Mouse (Mus musculus): ENCODE measurements around the gene Hoxa6. TPM values are rescaled to one million over a fixed set of nuclear protein-coding genes. Genes with fewer than 3 reads are reported as not detected.

Hoxa6 gene
- polyA plus RNA-seq, 1 experiment from 2014 or later = not detected

DNA sequence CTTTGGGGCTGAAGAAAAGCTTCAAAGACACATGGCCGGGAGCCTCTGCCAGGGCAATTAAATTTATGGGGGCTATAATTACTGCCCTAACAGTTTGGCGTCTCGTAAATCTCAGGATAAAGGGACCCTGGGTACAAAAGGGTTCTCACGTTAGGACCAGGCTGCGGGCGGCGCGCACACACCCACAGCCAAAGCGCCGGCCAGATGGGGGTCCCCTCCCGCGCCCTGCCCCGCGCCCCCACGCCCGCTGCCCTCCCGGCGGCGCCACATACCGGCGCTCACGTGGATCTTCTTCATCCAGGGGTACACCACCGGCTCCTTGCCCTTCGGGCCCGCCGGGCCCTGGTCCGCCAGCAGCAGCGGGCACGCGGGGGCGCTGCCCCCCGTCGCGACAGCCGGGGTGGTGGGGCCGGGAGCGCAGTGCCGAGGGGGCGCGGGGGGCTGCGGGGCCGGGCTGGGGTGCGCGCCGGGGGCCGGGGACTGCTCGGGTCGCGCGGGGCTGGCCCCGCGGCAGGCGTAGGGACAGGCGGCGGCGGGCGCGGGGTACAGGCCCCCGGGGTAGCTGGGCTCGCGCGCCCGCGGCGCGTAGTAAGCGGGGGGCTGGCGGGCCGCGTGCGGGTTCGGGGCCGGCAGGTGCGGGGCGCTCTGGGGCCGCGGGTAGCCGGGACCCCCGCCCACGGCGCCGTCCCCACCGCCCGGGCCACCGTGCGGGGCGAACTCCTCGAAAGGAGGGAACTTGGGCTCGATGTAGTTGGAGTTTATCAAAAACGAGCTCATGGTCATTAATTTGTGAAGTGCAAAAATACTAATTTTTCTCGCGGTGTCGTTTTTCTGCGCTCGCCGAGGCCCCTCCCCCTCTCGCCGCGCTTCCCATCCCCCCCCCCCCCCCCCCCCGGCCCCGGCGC is 17.4 kb downstream of the Hoxa6 start, which contains the start of gene Hoxa4:
Gene Hoxa4 (minus strand): TSS at position 848 of the 905 bp plus-strand sequence.
- Histone ChIP-seq H3K4me3 (ENCODE audit: low read depth, low read length) (peak within 1 kb of the TSS; percentile 32), H3K9ac (ENCODE audit: low read length) (no peak within 1 kb of the TSS; the same call in 1 of the 2 replicates), H3K4me2 (ENCODE audit: low read depth, low read length, severe bottlenecking) (peak within 1 kb of the TSS; percentile 79), H3K27me3 (ENCODE audit: control insufficient read depth, insufficient read depth, low read length) (peaks cover 100% of the 10 kb centered on the region), H3K9me3 (ENCODE audit: control insufficient read depth, low read length) (no peaks in the 10 kb centered on the region), H3K27ac (ENCODE audit: low read depth, low read length) (no peak within 1 kb of the TSS), H3K4me1 (replicated peaks; ENCODE audit: control insufficient read depth, insufficient read depth, low read length) (peaks cover 10% of the 10 kb centered on the region; the same call in 1 of the 2 replicates), H3K36me3 (ENCODE audit: control insufficient read depth, insufficient read depth, low read length) (no peaks in the 10 kb centered on the region)
- ATAC-seq (replicated peaks; ENCODE audit: low FRiP score) (no peak; the same call in 1 of the 2 replicates), DNase-seq (ENCODE audit: low spot score) (peak; percentile 58)
- WGBS = under 1% methylated on average over 91 of the region's 102 CpGs

- Histone ChIP-seq H3K4me3 (ENCODE audit: low read depth, low read length) (no peak overlapping the region), H3K9me3 (ENCODE audit: control insufficient read depth, low read length) (no peaks in the 10 kb centered on the region), H3K36me3 (ENCODE audit: control insufficient read depth, insufficient read depth, low read length) (no peaks in the 10 kb centered on the region), H3K9ac (ENCODE audit: low read length) (no peak overlapping the region), H3K27me3 (ENCODE audit: control insufficient read depth, insufficient read depth, low read length) (peaks cover 100% of the 10 kb centered on the region), H3K4me2 (ENCODE audit: low read depth, low read length, severe bottlenecking) (no peak overlapping the region), H3K4me1 (replicated peaks; ENCODE audit: control insufficient read depth, insufficient read depth, low read length) (peaks cover 10% of the 10 kb centered on the region; the same call in 1 of the 2 replicates), H3K27ac (ENCODE audit: low read depth, low read length) (no peak overlapping the region)
- DNase-seq (ENCODE audit: low spot score) (no peak), ATAC-seq (replicated peaks; ENCODE audit: low FRiP score) (no peak)
- WGBS = under 1% methylated on average over 23 of the region's 23 CpGs
These were observed 18.1 kb downstream of the Hoxa6 start for GRCm38 (mm10) chr6:52190410-52190809.

- H3K4me3 ChIP-seq (ENCODE audit: low read depth, low read length) = no peak overlapping the region
- peaks cover 10% of the 10 kb centered on the region; the same call in 1 of the 2 replicates for H3K4me1 ChIP-seq (replicated peaks; ENCODE audit: control insufficient read depth, insufficient read depth, low read length)
- no peaks in the 10 kb centered on the region for H3K9me3 ChIP-seq (ENCODE audit: control insufficient read depth, low read length)
- H3K27me3 ChIP-seq (ENCODE audit: control insufficient read depth, insufficient read depth, low read length) = peaks cover 100% of the 10 kb centered on the region
- ATAC-seq (replicated peaks; ENCODE audit: low FRiP score) (no peak), DNase-seq (ENCODE audit: low spot score) (peak; percentile 54)
- H3K9ac ChIP-seq (ENCODE audit: low read length) = no peak overlapping the region
- H3K36me3 ChIP-seq (ENCODE audit: control insufficient read depth, insufficient read depth, low read length) = no peaks in the 10 kb centered on the region
- 5% methylated on average over 8 of the region's 8 CpGs for WGBS
- no peak overlapping the region for H3K4me2 ChIP-seq (ENCODE audit: low read depth, low read length, severe bottlenecking)
- H3K27ac ChIP-seq (ENCODE audit: low read depth, low read length) = no peak overlapping the region
These were observed 18.6 kb downstream of the Hoxa6 start for GRCm38 (mm10) chr6:52189909-52190308.

GRCm38 (mm10) chr6:52189172-52189591 is 19.3 kb downstream of the Hoxa6 start:
- H3K4me2 ChIP-seq (ENCODE audit: low read depth, low read length, severe bottlenecking) = no peak overlapping the region

DNA sequence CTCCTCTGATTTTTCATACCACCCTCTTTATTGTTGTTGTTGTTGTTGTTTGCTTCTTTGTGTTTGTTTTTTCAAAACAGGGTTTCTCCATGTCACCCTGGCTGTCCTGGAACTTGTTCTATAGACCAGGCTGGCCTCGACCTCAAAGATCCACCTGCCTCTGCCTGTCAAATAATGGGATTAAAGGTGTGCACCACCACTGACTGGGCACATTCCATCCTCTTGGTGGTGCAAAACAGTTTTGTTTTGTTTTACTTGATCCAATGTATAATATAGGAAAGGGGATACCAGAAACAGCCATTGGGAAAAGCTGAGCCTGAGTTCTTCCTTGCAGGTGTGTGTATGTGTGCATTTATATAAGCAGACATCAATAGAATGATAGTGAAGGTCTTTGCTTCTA is 22.0 kb downstream of the Hoxa6 start:
- H3K27ac ChIP-seq (ENCODE audit: low read depth, low read length) = no peak overlapping the region
- H3K27me3 ChIP-seq (ENCODE audit: control insufficient read depth, insufficient read depth, low read length) = peaks cover 100% of the 10 kb centered on the region
- no peak overlapping the region for H3K4me3 ChIP-seq (ENCODE audit: low read depth, low read length)
- H3K9me3 ChIP-seq (ENCODE audit: control insufficient read depth, low read length) = no peaks in the 10 kb centered on the region
- no peak overlapping the region for H3K9ac ChIP-seq (ENCODE audit: low read length)
- H3K4me1 ChIP-seq (replicated peaks; ENCODE audit: control insufficient read depth, insufficient read depth, low read length) = peaks cover 4% of the 10 kb centered on the region; the same call in 1 of the 2 replicates
- H3K4me2 ChIP-seq (ENCODE audit: low read depth, low read length, severe bottlenecking) = no peak overlapping the region
- H3K36me3 ChIP-seq (ENCODE audit: control insufficient read depth, insufficient read depth, low read length) = no peaks in the 10 kb centered on the region
- DNase-seq (ENCODE audit: low spot score) (peak; percentile 41), ATAC-seq (replicated peaks; ENCODE audit: low FRiP score) (no peak)
- WGBS = 0% methylated on average over 1 of the region's 1 CpGs

More at GRCm38 (mm10) chr6:52189172-52189591, 19.3 kb downstream of the Hoxa6 start:
- Histone ChIP-seq H3K9ac (ENCODE audit: low read length) (no peak overlapping the region), H3K9me3 (ENCODE audit: control insufficient read depth, low read length) (no peaks in the 10 kb centered on the region), H3K4me3 (ENCODE audit: low read depth, low read length) (no peak overlapping the region), H3K27ac (ENCODE audit: low read depth, low read length) (no peak overlapping the region), H3K4me1 (replicated peaks; ENCODE audit: control insufficient read depth, insufficient read depth, low read length) (peaks cover 10% of the 10 kb centered on the region; the same call in 1 of the 2 replicates), H3K27me3 (ENCODE audit: control insufficient read depth, insufficient read depth, low read length) (peaks cover 100% of the 10 kb centered on the region), H3K36me3 (ENCODE audit: control insufficient read depth, insufficient read depth, low read length) (no peaks in the 10 kb centered on the region)
- ATAC-seq (replicated peaks; ENCODE audit: low FRiP score) (no peak), DNase-seq (ENCODE audit: low spot score) (peak; percentile 52)
- 7% methylated on average over 5 of the region's 5 CpGs for WGBS

DNA sequence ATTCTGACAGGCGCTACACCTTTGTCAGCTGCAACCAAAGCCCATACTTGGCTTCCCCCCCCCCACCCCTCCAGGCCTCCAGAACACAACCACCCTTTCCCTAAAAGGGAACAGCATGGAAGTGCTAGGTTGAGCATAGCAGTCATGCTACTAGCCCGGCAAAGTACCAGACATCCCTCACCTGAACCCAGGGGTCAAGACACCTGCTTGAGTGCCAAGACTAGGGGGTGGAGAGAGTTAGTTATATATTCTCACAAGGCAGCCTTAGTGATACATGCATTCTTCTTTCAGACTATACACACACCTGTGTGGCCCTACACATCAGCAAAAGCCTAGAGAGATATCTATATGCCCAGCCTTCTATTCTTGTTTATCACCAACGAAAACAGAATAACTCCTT is 22.7 kb downstream of the Hoxa6 start:
- peak; percentile 46 for DNase-seq (ENCODE audit: low spot score)
- Histone ChIP-seq H3K9me3 (ENCODE audit: control insufficient read depth, low read length) (no peaks in the 10 kb centered on the region), H3K27ac (ENCODE audit: low read depth, low read length) (no peak overlapping the region), H3K36me3 (ENCODE audit: control insufficient read depth, insufficient read depth, low read length) (no peaks in the 10 kb centered on the region), H3K4me2 (ENCODE audit: low read depth, low read length, severe bottlenecking) (no peak overlapping the region), H3K9ac (ENCODE audit: low read length) (no peak overlapping the region), H3K4me1 (replicated peaks; ENCODE audit: control insufficient read depth, insufficient read depth, low read length) (no peaks in the 10 kb centered on the region), H3K4me3 (ENCODE audit: low read depth, low read length) (no peak overlapping the region), H3K27me3 (ENCODE audit: control insufficient read depth, insufficient read depth, low read length) (peaks cover 100% of the 10 kb centered on the region)
- no peak for ATAC-seq (replicated peaks; ENCODE audit: low FRiP score)
- 6% methylated on average over 3 of the region's 3 CpGs for WGBS

DNA sequence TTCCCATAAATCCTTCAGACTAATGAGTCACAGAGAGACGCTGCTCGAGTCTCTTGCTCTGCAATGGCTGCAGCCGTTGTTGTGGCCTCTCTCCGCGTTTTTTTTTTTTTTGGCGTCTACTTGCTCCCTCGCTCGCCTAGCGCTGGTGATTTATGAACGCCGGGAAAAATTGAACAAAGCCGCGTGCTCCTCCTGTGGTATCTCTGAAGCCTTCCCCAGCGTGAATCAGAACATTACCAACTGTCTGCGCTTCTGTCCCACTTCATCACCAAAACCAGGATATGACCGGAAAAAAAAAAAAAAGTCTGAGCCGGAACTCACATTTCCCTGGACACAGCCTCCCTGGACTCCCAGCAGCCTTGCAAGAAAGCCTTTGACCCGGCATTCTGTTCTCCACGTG is 23.3 kb downstream of the Hoxa6 start:
- H3K27ac ChIP-seq (ENCODE audit: low read depth, low read length) = no peak overlapping the region
- no peaks in the 10 kb centered on the region for H3K4me1 ChIP-seq (replicated peaks; ENCODE audit: control insufficient read depth, insufficient read depth, low read length)
- no peaks in the 10 kb centered on the region for H3K36me3 ChIP-seq (ENCODE audit: control insufficient read depth, insufficient read depth, low read length)
- ATAC-seq (replicated peaks; ENCODE audit: low FRiP score) (no peak), DNase-seq (ENCODE audit: low spot score) (peak; percentile 44)
- 2% methylated on average over 19 of the region's 19 CpGs for WGBS
- no peak overlapping the region for H3K4me2 ChIP-seq (ENCODE audit: low read depth, low read length, severe bottlenecking)
- H3K27me3 ChIP-seq (ENCODE audit: control insufficient read depth, insufficient read depth, low read length) = peaks cover 100% of the 10 kb centered on the region
- no peaks in the 10 kb centered on the region for H3K9me3 ChIP-seq (ENCODE audit: control insufficient read depth, low read length)
- H3K4me3 ChIP-seq (ENCODE audit: low read depth, low read length) = no peak overlapping the region
- H3K9ac ChIP-seq (ENCODE audit: low read length) = no peak overlapping the region

- no peak for ATAC-seq (replicated peaks; ENCODE audit: low FRiP score)
- no peak overlapping the region for H3K9ac ChIP-seq (ENCODE audit: low read length)
- no peaks in the 10 kb centered on the region for H3K4me1 ChIP-seq (replicated peaks; ENCODE audit: control insufficient read depth, insufficient read depth, low read length)
- 3% methylated on average over 6 of the region's 6 CpGs for WGBS
- peaks cover 100% of the 10 kb centered on the region for H3K27me3 ChIP-seq (ENCODE audit: control insufficient read depth, insufficient read depth, low read length)
- H3K27ac ChIP-seq (ENCODE audit: low read depth, low read length) = no peak overlapping the region
- peak; percentile 47 for DNase-seq (ENCODE audit: low spot score)
- no peaks in the 10 kb centered on the region for H3K36me3 ChIP-seq (ENCODE audit: control insufficient read depth, insufficient read depth, low read length)
- H3K9me3 ChIP-seq (ENCODE audit: control insufficient read depth, low read length) = no peaks in the 10 kb centered on the region
- no peak overlapping the region for H3K4me2 ChIP-seq (ENCODE audit: low read depth, low read length, severe bottlenecking)
- no peak overlapping the region for H3K4me3 ChIP-seq (ENCODE audit: low read depth, low read length)
These were observed 23.9 kb downstream of the Hoxa6 start for GRCm38 (mm10) chr6:52184668-52185067.
